Mouse (Mus musculus): ENCODE measurements around the gene Usb1. TPM values are rescaled to one million over a fixed set of nuclear protein-coding genes. Genes with fewer than 3 reads are reported as not detected.
"Not testable (repeated sequence)": the region's sequence is repeated elsewhere in the genome, so short reads cannot be mapped to it uniquely, and the experiment has no call there.

The Usb1 gene
- total RNA-seq, 2 experiments from 2014 or later = 26.5 to 32.8 TPM

GRCm38 (mm10) chr8:95363849-95364248 is 31.8 kb downstream of the Usb1 start:
- intact Hi-C loops (cut with DNase I) = no loop called here
- DNase-seq = no peak

- DNase-seq = no peak
- intact Hi-C loops (cut with DNase I) = no loop called here
These were observed 37.7 kb downstream of the Usb1 start for GRCm38 (mm10) chr8:95369581-95370326.

GRCm38 (mm10) chr8:95373389-95374002 is 41.4 kb downstream of the Usb1 start:
- DNase-seq = no peak
- intact Hi-C loops (cut with DNase I) = no loop called here

GRCm38 (mm10) chr8:95374429-95374828 is 42.3 kb downstream of the Usb1 start:
- intact Hi-C loops (cut with DNase I) = no loop called here
- no peak for DNase-seq

- no peak for DNase-seq
- intact Hi-C loops (cut with DNase I) = no loop called here
These were observed 43.4 kb downstream of the Usb1 start for GRCm38 (mm10) chr8:95375374-95375930.

- intact Hi-C loops (cut with DNase I) = no loop called here
These were observed 44.4 kb downstream of the Usb1 start for GRCm38 (mm10) chr8:95376309-95376999.

GRCm38 (mm10) chr8:95377101-95377500 is 45.0 kb downstream of the Usb1 start:
- intact Hi-C loops (cut with DNase I) = no loop called here

More at GRCm38 (mm10) chr8:95376309-95376999, 44.4 kb downstream of the Usb1 start:
- DNase-seq = no peak

GRCm38 (mm10) chr8:95377863-95378291 is 45.8 kb downstream of the Usb1 start:
- no peak for DNase-seq
- intact Hi-C loops (cut with DNase I) = no loop called here

More at GRCm38 (mm10) chr8:95377101-95377500, 45.0 kb downstream of the Usb1 start:
- no peak for DNase-seq

GRCm38 (mm10) chr8:95378928-95379327 is 46.8 kb downstream of the Usb1 start:
- intact Hi-C loops (cut with DNase I); DNase-seq: not testable (repeated sequence)

GRCm38 (mm10) chr8:95380953-95381352 is 48.9 kb downstream of the Usb1 start:
- DNase-seq = no peak
- intact Hi-C loops (cut with DNase I) = no loop called here

- intact Hi-C loops (cut with DNase I) = no loop called here
- DNase-seq = no peak
These were observed 49.5 kb downstream of the Usb1 start for GRCm38 (mm10) chr8:95381595-95381994.

- DNase-seq = no peak
- intact Hi-C loops (cut with DNase I) = no loop called here
These were observed 52.4 kb downstream of the Usb1 start for GRCm38 (mm10) chr8:95384501-95384900.

GRCm38 (mm10) chr8:95386037-95386436 is 54.0 kb downstream of the Usb1 start:
- intact Hi-C loops (cut with DNase I) = no loop called here

GRCm38 (mm10) chr8:95387221-95387620 is 55.1 kb downstream of the Usb1 start:
- DNase-seq = no peak
- intact Hi-C loops (cut with DNase I) = no loop called here

More at GRCm38 (mm10) chr8:95386037-95386436, 54.0 kb downstream of the Usb1 start:
- DNase-seq = no peak

- DNase-seq = no peak
- intact Hi-C loops (cut with DNase I) = no loop called here
These were observed 55.9 kb downstream of the Usb1 start for GRCm38 (mm10) chr8:95387936-95388335.

GRCm38 (mm10) chr8:95390312-95390711 is 58.2 kb downstream of the Usb1 start:
- DNase-seq = no peak
- intact Hi-C loops (cut with DNase I) = no loop called here

- intact Hi-C loops (cut with DNase I) = no loop called here
- no peak for DNase-seq
These were observed 59.0 kb downstream of the Usb1 start for GRCm38 (mm10) chr8:95391101-95391500.

- intact Hi-C loops (cut with DNase I) = no loop called here
- no peak for DNase-seq
These were observed 60.5 kb downstream of the Usb1 start for GRCm38 (mm10) chr8:95392604-95393003.

GRCm38 (mm10) chr8:95395186-95395918 is 63.3 kb downstream of the Usb1 start:
- intact Hi-C loops (cut with DNase I) = no loop called here
- DNase-seq = no peak

GRCm38 (mm10) chr8:95396752-95397151 is 64.7 kb downstream of the Usb1 start:
- no peak for DNase-seq
- intact Hi-C loops (cut with DNase I) = no loop called here
